Mouse (Mus musculus) right cerebral cortex, postnatal 25 days (tissue): ENCODE measurements around the gene Sfta2.
A peak's percentile ranks its signal among the peaks of the same experiment; 100 is the strongest.

Source experiments
- DNase-seq: peaks from one replicate; pipeline ENCODE4 v3.0.0; 2022

Sfta2 gene

GRCm38 (mm10) chr17:35681986-35682385 is 80.6 kb downstream of the Sfta2 start:
- no peak for DNase-seq

- DNase-seq, result no peak
These were observed 83.7 kb downstream of the Sfta2 start for GRCm38 (mm10) chr17:35685061-35685460.

- no peak for DNase-seq
These were observed 87.2 kb downstream of the Sfta2 start for GRCm38 (mm10) chr17:35688347-35689175.

- DNase-seq, result no peak
These were observed 88.7 kb downstream of the Sfta2 start for GRCm38 (mm10) chr17:35689936-35690645.

- no peak for DNase-seq
These were observed 90.5 kb downstream of the Sfta2 start for GRCm38 (mm10) chr17:35691811-35692210.

GRCm38 (mm10) chr17:35692368-35692767 is 91.0 kb downstream of the Sfta2 start:
- DNase-seq, result no peak

GRCm38 (mm10) chr17:35693906-35694305 is 92.6 kb downstream of the Sfta2 start:
- DNase-seq, result no peak

- DNase-seq, result no peak
These were observed 93.9 kb downstream of the Sfta2 start for GRCm38 (mm10) chr17:35695289-35695688.

GRCm38 (mm10) chr17:35696691-35697090 is 95.3 kb downstream of the Sfta2 start:
- DNase-seq, result no peak

GRCm38 (mm10) chr17:35697429-35697758 is 96.0 kb downstream of the Sfta2 start:
- no peak for DNase-seq

- peak; percentile 37 for DNase-seq
These were observed 96.6 kb downstream of the Sfta2 start for GRCm38 (mm10) chr17:35697759-35698500.

GRCm38 (mm10) chr17:35698501-35698883 is 97.1 kb downstream of the Sfta2 start:
- no peak for DNase-seq

GRCm38 (mm10) chr17:35699919-35700318 is 98.6 kb downstream of the Sfta2 start:
- DNase-seq, result peak; percentile 68
